In genomic region chr7:25238829-25239623, GRCm38 (mm10) we compare ENCODE assay signal across 8 mouse cellular contexts. TPM values are rescaled to one million over a fixed set of nuclear protein-coding genes. Genes with fewer than 3 reads are reported as not detected.
DNase-seq lines count a peak whose midpoint lies in the region; ATAC-seq and TF ChIP-seq lines count a peak whose summit lies in the region.

No protein-coding gene starts in this region.

- TF ChIP-seq EP300 in heart, postnatal 0 days (IDR thresholded peaks at IDR 0.05; ENCODE audit: low read depth), result peak; percentile 13

- peak; percentile 42 for ATAC-seq in G1E (ENCODE audit: extremely low read depth, insufficient number of reproducible peaks, low FRiP score, poor library complexity, severe bottlenecking)
- peak; percentile 45 for ATAC-seq in forebrain, embryonic 12.5 days (ENCODE audit: low FRiP score)
- ATAC-seq in heart, postnatal 0 days (ENCODE audit: insufficient read depth, low read depth), result peak; percentile 53
- peak; percentile 37 for ATAC-seq in lung, embryonic 15.5 days (ENCODE audit: borderline replicate concordance, extremely low read depth, low FRiP score, low TSS enrichment)

- no peaks in the 10 kb centered on the region for H3K9me3 ChIP-seq in G1E (replicated peaks)
- H3K9me3 ChIP-seq in forebrain, embryonic 12.5 days, result no peaks in the 10 kb centered on the region
- no peaks in the 10 kb centered on the region for H3K9me3 ChIP-seq in heart, postnatal 0 days (replicated peaks; ENCODE audit: control insufficient read depth, low read length)
- H3K9me3 ChIP-seq in lung, embryonic 15.5 days, result no peaks in the 10 kb centered on the region

- WGBS in forebrain, embryonic 12.5 days, result 3% methylated on average over 30 of the region's 30 CpGs
- 2% methylated on average over 30 of the region's 30 CpGs for WGBS in heart, postnatal 0 days
- 2% methylated on average over 30 of the region's 30 CpGs for WGBS in lung, embryonic 15.5 days
- WGBS in olfactory bulb, adult 2 months, result 2% methylated on average over 30 of the region's 30 CpGs

- no peak for TF ChIP-seq POLR2A in olfactory bulb, adult 2 months (IDR thresholded peaks at IDR 0.05; ENCODE audit: insufficient read depth, low read depth, low read length)

- H3K27ac ChIP-seq in forebrain, embryonic 12.5 days, result peak overlapping the region; percentile 77
- peak overlapping the region; percentile 95 for H3K27ac ChIP-seq in heart, postnatal 0 days (ENCODE audit: low read depth)
- H3K27ac ChIP-seq in lung, embryonic 15.5 days, result peak overlapping the region; percentile 82
- peak overlapping the region; percentile 82 for H3K27ac ChIP-seq in olfactory bulb, adult 2 months (ENCODE audit: insufficient read depth, low read depth, low read length)

- no peaks in the 10 kb centered on the region for H3K27me3 ChIP-seq in G1E (ENCODE audit: insufficient read depth, low read length)
- H3K27me3 ChIP-seq in forebrain, embryonic 12.5 days, result no peaks in the 10 kb centered on the region
- no peaks in the 10 kb centered on the region for H3K27me3 ChIP-seq in heart, postnatal 0 days (ENCODE audit: control insufficient read depth, insufficient read depth, low read length)
- no peaks in the 10 kb centered on the region for H3K27me3 ChIP-seq in lung, embryonic 15.5 days

- DNase-seq in G1E (ENCODE audit: low spot score), result peak; percentile 66
- peak; percentile 82 for DNase-seq in c-Kit-positive CD71-positive TER-119-positive erythroid progenitor cells, embryonic 14.5 days (ENCODE audit: low spot score)
- peak; percentile 96 for DNase-seq in heart, postnatal 0 days (ENCODE audit: low spot score)
- DNase-seq in kidney, postnatal 4 days, result peak; percentile 85 to 92
- peak; percentile 93 for DNase-seq in thymus, postnatal 0 days (ENCODE audit: low spot score)

- peak overlapping the region; percentile 82 for H3K4me3 ChIP-seq in G1E (ENCODE audit: low read depth, low read length)
- H3K4me3 ChIP-seq in forebrain, embryonic 12.5 days (replicated peaks), result peak overlapping the region; percentile 97
- peak overlapping the region; percentile 90 for H3K4me3 ChIP-seq in heart, postnatal 0 days (ENCODE audit: low read depth, low read length)
- H3K4me3 ChIP-seq in lung, embryonic 15.5 days, result peak overlapping the region; percentile 91
- peak overlapping the region; percentile 32 for H3K4me3 ChIP-seq in olfactory bulb, adult 2 months (ENCODE audit: insufficient read depth, low read depth, low read length)

- peaks cover 45% of the 10 kb centered on the region for H3K4me1 ChIP-seq in G1E (ENCODE audit: insufficient read depth, low read depth, low read length)
- H3K4me1 ChIP-seq in forebrain, embryonic 12.5 days, result peaks cover 36% of the 10 kb centered on the region
- H3K4me1 ChIP-seq in heart, postnatal 0 days (ENCODE audit: control insufficient read depth, insufficient read depth), result peaks cover 16% of the 10 kb centered on the region
- peaks cover 21% of the 10 kb centered on the region for H3K4me1 ChIP-seq in lung, embryonic 15.5 days
- peaks cover 17% of the 10 kb centered on the region for H3K4me1 ChIP-seq in olfactory bulb, adult 2 months (ENCODE audit: control insufficient read depth, insufficient read depth, low read length)

- no peak overlapping the region for H3K9ac ChIP-seq in forebrain, embryonic 12.5 days
- peak overlapping the region; percentile 40; the same call in 1 of the 2 replicates for H3K9ac ChIP-seq in heart, postnatal 0 days (replicated peaks; ENCODE audit: low read depth, low read length)
- H3K9ac ChIP-seq in lung, embryonic 15.5 days, result peak overlapping the region; percentile 33

- TF ChIP-seq CTCF in G1E (IDR thresholded peaks at IDR 0.05; ENCODE audit: low read depth, low read length), result no peak
- peak; percentile 74 for TF ChIP-seq CTCF in heart, postnatal 0 days (IDR thresholded peaks at IDR 0.05; ENCODE audit: low read depth)
- TF ChIP-seq CTCF in olfactory bulb, adult 2 months (IDR thresholded peaks at IDR 0.05; ENCODE audit: insufficient read depth, low read depth, low read length), result no peak

- H3K36me3 ChIP-seq in G1E (replicated peaks), result peaks cover 48% of the 10 kb centered on the region
- H3K36me3 ChIP-seq in forebrain, embryonic 12.5 days (replicated peaks), result peaks cover 23% of the 10 kb centered on the region
- peaks cover 15% of the 10 kb centered on the region for H3K36me3 ChIP-seq in heart, postnatal 0 days (replicated peaks; ENCODE audit: control insufficient read depth, insufficient read depth, low read length)
- H3K36me3 ChIP-seq in lung, embryonic 15.5 days, result peaks cover 22% of the 10 kb centered on the region

- H3K4me2 ChIP-seq in forebrain, embryonic 12.5 days, result peak overlapping the region; percentile 72
- H3K4me2 ChIP-seq in heart, postnatal 0 days (ENCODE audit: low read depth, low read length), result peak overlapping the region; percentile 69
- peak overlapping the region; percentile 83 for H3K4me2 ChIP-seq in lung, embryonic 15.5 days

RNA-seq across cellular contexts. Expression of gene Gsk3a, which starts 1.4 kb away (rescaled TPM):
- total RNA-seq in G1E (2014; fragmentation: Nextera tagmentation), result 154 and 167 TPM in 2 replicates
- 38.9 and 41.6 TPM in 2 replicates for total RNA-seq in G1E (2017)
- 107 and 113 TPM in 2 replicates for polyA plus RNA-seq in G1E (2012)
- polyA plus RNA-seq in forebrain, embryonic 12.5 days (2016; fragmentation: Nextera tagmentation; extraction: Ambion mirVana), result 15.9 and 17.5 TPM in 2 replicates
- total RNA-seq in heart, postnatal 0 days (2014; rRNA removed; ENCODE audit: low replicate concordance), result 62.1 and 64.7 TPM in 2 replicates
- 5.3 and 5.9 TPM in 2 replicates for polyA plus RNA-seq in heart, postnatal 0 days (2015; fragmentation: Nextera tagmentation; extraction: Ambion mirVana)
- 9.8 and 10.7 TPM in 2 replicates for polyA plus RNA-seq in lung, embryonic 15.5 days (2015; fragmentation: Nextera tagmentation; extraction: Ambion mirVana)
- not detected in 2 replicates for polyA plus RNA-seq in olfactory bulb, adult 2 months (2012; ENCODE audit: insufficient read depth, insufficient read length, low replicate concordance, missing spikeins)
- polyA plus RNA-seq in thymus, postnatal 0 days (2015; fragmentation: Nextera tagmentation; extraction: Ambion mirVana), result 16.7 and 17.5 TPM in 2 replicates

RNA-seq across cellular contexts. Expression of gene Erf, which starts 11.5 kb away (rescaled TPM):
- 31.5 and 43.4 TPM in 2 replicates for total RNA-seq in G1E (2014; fragmentation: Nextera tagmentation)
- 6.9 TPM in 2 replicates for total RNA-seq in G1E (2017)
- 97.7 and 117 TPM in 2 replicates for polyA plus RNA-seq in G1E (2012)
- 10.3 and 13.0 TPM in 2 replicates for polyA plus RNA-seq in forebrain, embryonic 12.5 days (2016; fragmentation: Nextera tagmentation; extraction: Ambion mirVana)
- 41.4 and 66.8 TPM in 2 replicates for total RNA-seq in heart, postnatal 0 days (2014; rRNA removed; ENCODE audit: low replicate concordance)
- polyA plus RNA-seq in heart, postnatal 0 days (2015; fragmentation: Nextera tagmentation; extraction: Ambion mirVana), result 6.5 and 7.0 TPM in 2 replicates
- polyA plus RNA-seq in lung, embryonic 15.5 days (2015; fragmentation: Nextera tagmentation; extraction: Ambion mirVana), result 18.8 and 20.3 TPM in 2 replicates
- not detected in 2 replicates for polyA plus RNA-seq in olfactory bulb, adult 2 months (2012; ENCODE audit: insufficient read depth, insufficient read length, low replicate concordance, missing spikeins)
- 4.5 and 6.4 TPM in 2 replicates for polyA plus RNA-seq in thymus, postnatal 0 days (2015; fragmentation: Nextera tagmentation; extraction: Ambion mirVana)

RNA-seq across cellular contexts. Expression of gene Zfp526, which starts 17.8 kb away (rescaled TPM):
- 20.4 and 20.8 TPM in 2 replicates for total RNA-seq in G1E (2014; fragmentation: Nextera tagmentation)
- total RNA-seq in G1E (2017), result 8.8 and 9.9 TPM in 2 replicates
- polyA plus RNA-seq in G1E (2012), result 27.6 and 28.7 TPM in 2 replicates
- polyA plus RNA-seq in forebrain, embryonic 12.5 days (2016; fragmentation: Nextera tagmentation; extraction: Ambion mirVana), result 2.7 TPM in 2 replicates
- total RNA-seq in heart, postnatal 0 days (2014; rRNA removed; ENCODE audit: low replicate concordance), result 6.6 and 6.8 TPM in 2 replicates
- polyA plus RNA-seq in heart, postnatal 0 days (2015; fragmentation: Nextera tagmentation; extraction: Ambion mirVana), result 1.2 and 1.4 TPM in 2 replicates
- polyA plus RNA-seq in lung, embryonic 15.5 days (2015; fragmentation: Nextera tagmentation; extraction: Ambion mirVana), result 3.0 and 3.6 TPM in 2 replicates
- not detected in 2 replicates for polyA plus RNA-seq in olfactory bulb, adult 2 months (2012; ENCODE audit: insufficient read depth, insufficient read length, low replicate concordance, missing spikeins)
- polyA plus RNA-seq in thymus, postnatal 0 days (2015; fragmentation: Nextera tagmentation; extraction: Ambion mirVana), result 2.7 and 3.1 TPM in 2 replicates

RNA-seq across cellular contexts. Expression of gene Dedd2, which starts 18.6 kb away (rescaled TPM):
- total RNA-seq in G1E (2014; fragmentation: Nextera tagmentation), result 4.6 and 13.1 TPM in 2 replicates
- total RNA-seq in G1E (2017), result 9.7 and 13.2 TPM in 2 replicates
- 43.7 and 55.3 TPM in 2 replicates for polyA plus RNA-seq in G1E (2012)
- 11.2 and 12.3 TPM in 2 replicates for polyA plus RNA-seq in forebrain, embryonic 12.5 days (2016; fragmentation: Nextera tagmentation; extraction: Ambion mirVana)
- total RNA-seq in heart, postnatal 0 days (2014; rRNA removed; ENCODE audit: low replicate concordance), result 20.5 and 33.8 TPM in 2 replicates
- 9.5 and 11.0 TPM in 2 replicates for polyA plus RNA-seq in heart, postnatal 0 days (2015; fragmentation: Nextera tagmentation; extraction: Ambion mirVana)
- polyA plus RNA-seq in lung, embryonic 15.5 days (2015; fragmentation: Nextera tagmentation; extraction: Ambion mirVana), result 9.6 and 11.2 TPM in 2 replicates
- polyA plus RNA-seq in olfactory bulb, adult 2 months (2012; ENCODE audit: insufficient read depth, insufficient read length, low replicate concordance, missing spikeins), result not detected in 2 replicates
- 28.4 and 32.8 TPM in 2 replicates for polyA plus RNA-seq in thymus, postnatal 0 days (2015; fragmentation: Nextera tagmentation; extraction: Ambion mirVana)

RNA-seq across cellular contexts. Expression of gene Cic, which starts 28.5 kb away (rescaled TPM):
- total RNA-seq in G1E (2014; fragmentation: Nextera tagmentation) (154 and 160 TPM in 2 replicates), G1E (2017) (32.2 and 36.6 TPM in 2 replicates)
- polyA plus RNA-seq in G1E (2012), result 381 and 382 TPM in 2 replicates
- polyA plus RNA-seq in forebrain, embryonic 12.5 days (2016; fragmentation: Nextera tagmentation; extraction: Ambion mirVana), result 40.8 and 46.9 TPM in 2 replicates
- 57.2 and 63.0 TPM in 2 replicates for total RNA-seq in heart, postnatal 0 days (2014; rRNA removed; ENCODE audit: low replicate concordance)
- polyA plus RNA-seq in heart, postnatal 0 days (2015; fragmentation: Nextera tagmentation; extraction: Ambion mirVana), result 15.7 and 16.9 TPM in 2 replicates
- polyA plus RNA-seq in lung, embryonic 15.5 days (2015; fragmentation: Nextera tagmentation; extraction: Ambion mirVana), result 29.5 and 30.3 TPM in 2 replicates
- polyA plus RNA-seq in olfactory bulb, adult 2 months (2012; ENCODE audit: insufficient read depth, insufficient read length, low replicate concordance, missing spikeins), result 41.9 TPM in 1 of 2 replicates, not detected in the other
- polyA plus RNA-seq in thymus, postnatal 0 days (2015; fragmentation: Nextera tagmentation; extraction: Ambion mirVana), result 28.4 and 37.2 TPM in 2 replicates

Comparison
In these comparisons a context has a peak if more than half of its experiments do, and no peak if none do; other contexts are left out.
1. Peak in every context shown above with its lines: DNase-seq, ATAC-seq, H3K4me3 ChIP-seq and H3K27ac ChIP-seq.
2. H3K4me3 ChIP-seq: peak in every context shown above with its lines; median percentile 97 in forebrain, embryonic 12.5 days; 91 in lung, embryonic 15.5 days; 90 in heart, postnatal 0 days; 82 in G1E; 32 in olfactory bulb, adult 2 months.